Mouse (Mus musculus) ES-Bruce4 (cell line): ENCODE measurements around the gene Ints7.

Experiments used
- CTCF ChIP-seq: IDR thresholded peaks from one replicate; pipeline ENCODE4 v1.8.1; 2011; ENCODE audit warnings: low read depth, low read length
- EP300 ChIP-seq: IDR thresholded peaks from 2 replicates; pipeline ENCODE4 v1.6.1; 2011; ENCODE audit warnings: low read depth, low read length; ENCODE audit not compliant: insufficient read depth
- POLR2A ChIP-seq: IDR thresholded peaks from one replicate; pipeline ENCODE4 v1.8.1; 2011; ENCODE audit warnings: low read length; ENCODE audit not compliant: insufficient read depth

GRCm38 (mm10) chr1:191596076-191596475 is 20.6 kb downstream of the Ints7 start:
- TF ChIP-seq EP300 (no peak), POLR2A (no peak), CTCF (no peak)
